Mouse (Mus musculus): ENCODE measurements around the gene Svop.
A peak's percentile ranks its signal among the peaks of the same experiment; 100 is the strongest.

The Svop gene

GRCm38 (mm10) chr5:114091057-114091807, at the start of gene Svop:
Gene Svop, minus strand, starts transcription at chr5:114091570.
- DNase-seq (ENCODE audit: low spot score): peak; percentile 30

GRCm38 (mm10) chr5:114139175-114139574, 47.8 kb upstream of the Svop start:
- no peak for DNase-seq (ENCODE audit: low spot score)

GRCm38 (mm10) chr5:114138277-114139164, 47.2 kb upstream of the Svop start:
- no peak for DNase-seq (ENCODE audit: low spot score)

- DNase-seq (ENCODE audit: low spot score): no peak
Measured at GRCm38 (mm10) chr5:114137481-114138276, 46.3 kb upstream of the Svop start.

- DNase-seq (ENCODE audit: low spot score): no peak
Measured at GRCm38 (mm10) chr5:114135516-114135915, 44.1 kb upstream of the Svop start.

- peak; percentile 58 for DNase-seq (ENCODE audit: low spot score)
Measured at GRCm38 (mm10) chr5:114134091-114134534, 42.7 kb upstream of the Svop start.

GRCm38 (mm10) chr5:114132841-114133240, 41.5 kb upstream of the Svop start:
- no peak for DNase-seq (ENCODE audit: low spot score)

GRCm38 (mm10) chr5:114131521-114131840, 40.1 kb upstream of the Svop start:
- DNase-seq (ENCODE audit: low spot score): peak; percentile 46

- DNase-seq (ENCODE audit: low spot score): peak; percentile 88
Measured at GRCm38 (mm10) chr5:114130698-114131520, 39.5 kb upstream of the Svop start.

- peak; percentile 40 for DNase-seq (ENCODE audit: low spot score)
Measured at GRCm38 (mm10) chr5:114130211-114130605, 38.8 kb upstream of the Svop start, which contains the start of gene Ung. Gene Ung, plus strand, starts transcription at chr5:114130386.

- DNase-seq (ENCODE audit: low spot score): no peak
Measured at GRCm38 (mm10) chr5:114129550-114130210, 38.3 kb upstream of the Svop start.

GRCm38 (mm10) chr5:114127374-114128349, 36.3 kb upstream of the Svop start, which contains the start of gene Alkbh2:
Gene Alkbh2, minus strand, starts transcription at chr5:114128218.
- DNase-seq (ENCODE audit: low spot score): peak; percentile 74

- no peak for DNase-seq (ENCODE audit: low spot score)
Measured at GRCm38 (mm10) chr5:114126499-114127244, 35.3 kb upstream of the Svop start.

- no peak for DNase-seq (ENCODE audit: low spot score)
Measured at GRCm38 (mm10) chr5:114126008-114126407, 34.6 kb upstream of the Svop start.

- no peak for DNase-seq (ENCODE audit: low spot score)
Measured at GRCm38 (mm10) chr5:114119806-114120205, 28.4 kb upstream of the Svop start.

GRCm38 (mm10) chr5:114116586-114116985, 25.2 kb upstream of the Svop start:
- DNase-seq (ENCODE audit: low spot score): no peak

GRCm38 (mm10) chr5:114115030-114115429, 23.7 kb upstream of the Svop start:
- DNase-seq (ENCODE audit: low spot score): no peak

- DNase-seq (ENCODE audit: low spot score): no peak
Measured at GRCm38 (mm10) chr5:114113334-114113733, 22.0 kb upstream of the Svop start.
